Mouse (Mus musculus): ENCODE data around the gene Ccdc62. TPM values are rescaled to one million over a fixed set of nuclear protein-coding genes. Genes with fewer than 3 reads are reported as not detected.
A peak's percentile ranks its signal among the peaks of the same experiment; 100 is the strongest.

The Ccdc62 gene
- polyA plus RNA-seq, 1 experiment from 2014 or later = 6.8 TPM

- no peaks in the 10 kb centered on the region for H3K4me1 ChIP-seq (ENCODE audit: insufficient read depth, low read length)
- no peaks in the 10 kb centered on the region for H3K27me3 ChIP-seq (ENCODE audit: insufficient read depth, low read length)
- H3K9me3 ChIP-seq (ENCODE audit: low read length) = no peaks in the 10 kb centered on the region
- H3K4me3 ChIP-seq (ENCODE audit: low read length) = no peak overlapping the region
- 59% methylated on average over 8 of the region's 8 CpGs for WGBS
- H3K36me3 ChIP-seq (ENCODE audit: insufficient read depth, low read length) = no peaks in the 10 kb centered on the region
- no peak overlapping the region for H3K9ac ChIP-seq (replicated peaks; ENCODE audit: low read length)
- H3K27ac ChIP-seq (ENCODE audit: low read length) = no peak overlapping the region
- ATAC-seq (ENCODE audit: low FRiP score, low TSS enrichment) = no peak
- H3K4me2 ChIP-seq (replicated peaks; ENCODE audit: low read depth, low read length) = no peak overlapping the region
Measured at GRCm38 (mm10) chr5:123960129-123960528, 29.6 kb downstream of the Ccdc62 start.

GRCm38 (mm10) chr5:123961046-123961445, 30.6 kb downstream of the Ccdc62 start:
- WGBS = 82% methylated on average over 12 of the region's 12 CpGs

GRCm38 (mm10) chr5:123964208-123964607, 33.7 kb downstream of the Ccdc62 start:
- H3K4me2 ChIP-seq (replicated peaks; ENCODE audit: low read depth, low read length) = no peak overlapping the region
- no peak overlapping the region for H3K9ac ChIP-seq (replicated peaks; ENCODE audit: low read length)
- H3K36me3 ChIP-seq (ENCODE audit: insufficient read depth, low read length) = no peaks in the 10 kb centered on the region
- H3K4me3 ChIP-seq (ENCODE audit: low read length) = no peak overlapping the region
- H3K27me3 ChIP-seq (ENCODE audit: insufficient read depth, low read length) = no peaks in the 10 kb centered on the region
- 0 out of 2 replicates have a peak, but pooled peaks cover 4% of the 10 kb centered on the region for H3K4me1 ChIP-seq (ENCODE audit: insufficient read depth, low read length)
- no peak for ATAC-seq (ENCODE audit: low FRiP score, low TSS enrichment)
- WGBS = 88% methylated on average over 4 of the region's 4 CpGs
- H3K27ac ChIP-seq (ENCODE audit: low read length) = no peak overlapping the region
- H3K9me3 ChIP-seq (ENCODE audit: low read length) = no peaks in the 10 kb centered on the region

More at GRCm38 (mm10) chr5:123961046-123961445, 30.6 kb downstream of the Ccdc62 start:
- Histone ChIP-seq H3K4me2 (replicated peaks; ENCODE audit: low read depth, low read length) (no peak overlapping the region), H3K4me3 (ENCODE audit: low read length) (no peak overlapping the region), H3K27ac (ENCODE audit: low read length) (no peak overlapping the region), H3K36me3 (ENCODE audit: insufficient read depth, low read length) (no peaks in the 10 kb centered on the region), H3K9ac (replicated peaks; ENCODE audit: low read length) (no peak overlapping the region), H3K4me1 (ENCODE audit: insufficient read depth, low read length) (no peaks in the 10 kb centered on the region), H3K9me3 (ENCODE audit: low read length) (no peaks in the 10 kb centered on the region), H3K27me3 (ENCODE audit: insufficient read depth, low read length) (no peaks in the 10 kb centered on the region)
- no peak for ATAC-seq (ENCODE audit: low FRiP score, low TSS enrichment)

- WGBS = 85% methylated on average over 2 of the region's 2 CpGs
- H3K27ac ChIP-seq (ENCODE audit: low read length) = no peak overlapping the region
- H3K9ac ChIP-seq (replicated peaks; ENCODE audit: low read length) = no peak overlapping the region
- no peak for ATAC-seq (ENCODE audit: low FRiP score, low TSS enrichment)
- H3K36me3 ChIP-seq (ENCODE audit: insufficient read depth, low read length) = no peaks in the 10 kb centered on the region
- H3K4me3 ChIP-seq (ENCODE audit: low read length) = no peak overlapping the region
- H3K27me3 ChIP-seq (ENCODE audit: insufficient read depth, low read length) = no peaks in the 10 kb centered on the region
- 0 out of 2 replicates have a peak, but pooled peaks cover 4% of the 10 kb centered on the region for H3K4me1 ChIP-seq (ENCODE audit: insufficient read depth, low read length)
- H3K4me2 ChIP-seq (replicated peaks; ENCODE audit: low read depth, low read length) = no peak overlapping the region
- H3K9me3 ChIP-seq (ENCODE audit: low read length) = no peaks in the 10 kb centered on the region
Measured at GRCm38 (mm10) chr5:123966759-123967158, 36.3 kb downstream of the Ccdc62 start.

- H3K4me3 ChIP-seq (ENCODE audit: low read length) = no peak overlapping the region
- H3K9me3 ChIP-seq (ENCODE audit: low read length) = no peaks in the 10 kb centered on the region
- H3K4me1 ChIP-seq (ENCODE audit: insufficient read depth, low read length) = 0 out of 2 replicates have a peak, but pooled peaks cover 4% of the 10 kb centered on the region
- H3K27me3 ChIP-seq (ENCODE audit: insufficient read depth, low read length) = 0 out of 2 replicates have a peak, but pooled peaks cover 2% of the 10 kb centered on the region
- no peak overlapping the region for H3K9ac ChIP-seq (replicated peaks; ENCODE audit: low read length)
- H3K36me3 ChIP-seq (ENCODE audit: insufficient read depth, low read length) = no peaks in the 10 kb centered on the region
- no peak overlapping the region for H3K27ac ChIP-seq (ENCODE audit: low read length)
- no peak overlapping the region for H3K4me2 ChIP-seq (replicated peaks; ENCODE audit: low read depth, low read length)
- ATAC-seq (ENCODE audit: low FRiP score, low TSS enrichment) = no peak
- WGBS = 60% methylated on average over 5 of the region's 5 CpGs
Measured at GRCm38 (mm10) chr5:123968468-123968867, 38.0 kb downstream of the Ccdc62 start.

- no peaks in the 10 kb centered on the region for H3K9me3 ChIP-seq (ENCODE audit: low read length)
- no peak for ATAC-seq (ENCODE audit: low FRiP score, low TSS enrichment)
- H3K9ac ChIP-seq (replicated peaks; ENCODE audit: low read length) = no peak overlapping the region
- 54% methylated on average over 8 of the region's 8 CpGs for WGBS
- no peak overlapping the region for H3K4me2 ChIP-seq (replicated peaks; ENCODE audit: low read depth, low read length)
- H3K4me3 ChIP-seq (ENCODE audit: low read length) = no peak overlapping the region
- no peak overlapping the region for H3K27ac ChIP-seq (ENCODE audit: low read length)
- peaks cover 6% of the 10 kb centered on the region; the same call in 1 of the 2 replicates for H3K4me1 ChIP-seq (ENCODE audit: insufficient read depth, low read length)
- H3K36me3 ChIP-seq (ENCODE audit: insufficient read depth, low read length) = no peaks in the 10 kb centered on the region
- 0 out of 2 replicates have a peak, but pooled peaks cover 2% of the 10 kb centered on the region for H3K27me3 ChIP-seq (ENCODE audit: insufficient read depth, low read length)
Measured at GRCm38 (mm10) chr5:123969216-123969615, 38.7 kb downstream of the Ccdc62 start.

GRCm38 (mm10) chr5:123970576-123970975, 40.1 kb downstream of the Ccdc62 start:
- ATAC-seq (ENCODE audit: low FRiP score, low TSS enrichment) = no peak
- no peak overlapping the region for H3K27ac ChIP-seq (ENCODE audit: low read length)
- H3K4me2 ChIP-seq (replicated peaks; ENCODE audit: low read depth, low read length) = no peak overlapping the region
- no peaks in the 10 kb centered on the region for H3K9me3 ChIP-seq (ENCODE audit: low read length)
- H3K4me1 ChIP-seq (ENCODE audit: insufficient read depth, low read length) = peaks cover 18% of the 10 kb centered on the region
- 0 out of 2 replicates have a peak, but pooled peaks cover 2% of the 10 kb centered on the region for H3K27me3 ChIP-seq (ENCODE audit: insufficient read depth, low read length)
- H3K36me3 ChIP-seq (ENCODE audit: insufficient read depth, low read length) = no peaks in the 10 kb centered on the region
- H3K4me3 ChIP-seq (ENCODE audit: low read length) = no peak overlapping the region
- H3K9ac ChIP-seq (replicated peaks; ENCODE audit: low read length) = no peak overlapping the region
- WGBS = 89% methylated on average over 4 of the region's 4 CpGs

GRCm38 (mm10) chr5:123972453-123972852, 42.0 kb downstream of the Ccdc62 start:
- no peak for ATAC-seq (ENCODE audit: low FRiP score, low TSS enrichment)
- H3K27me3 ChIP-seq (ENCODE audit: insufficient read depth, low read length) = 0 out of 2 replicates have a peak, but pooled peaks cover 2% of the 10 kb centered on the region
- peaks cover 35% of the 10 kb centered on the region for H3K4me1 ChIP-seq (ENCODE audit: insufficient read depth, low read length)
- H3K9me3 ChIP-seq (ENCODE audit: low read length) = no peaks in the 10 kb centered on the region
- no peak overlapping the region for H3K4me2 ChIP-seq (replicated peaks; ENCODE audit: low read depth, low read length)
- no peak overlapping the region for H3K9ac ChIP-seq (replicated peaks; ENCODE audit: low read length)
- H3K4me3 ChIP-seq (ENCODE audit: low read length) = no peak overlapping the region
- no peak overlapping the region for H3K27ac ChIP-seq (ENCODE audit: low read length)
- 79% methylated on average over 6 of the region's 6 CpGs for whole genome bisulfite sequencing
- no peaks in the 10 kb centered on the region for H3K36me3 ChIP-seq (ENCODE audit: insufficient read depth, low read length)

- H3K9me3 ChIP-seq (ENCODE audit: low read length) = no peaks in the 10 kb centered on the region
- peak within 1 kb of the TSS; percentile 64 for H3K27ac ChIP-seq (ENCODE audit: low read length)
- peaks cover 45% of the 10 kb centered on the region for H3K4me1 ChIP-seq (ENCODE audit: insufficient read depth, low read length)
- peak; percentile 83 for ATAC-seq (ENCODE audit: low FRiP score, low TSS enrichment)
- 1% methylated on average over 75 of the region's 106 CpGs for WGBS
- H3K4me2 ChIP-seq (replicated peaks; ENCODE audit: low read depth, low read length) = peak within 1 kb of the TSS; percentile 89
- H3K9ac ChIP-seq (replicated peaks; ENCODE audit: low read length) = peak within 1 kb of the TSS; percentile 87
- H3K27me3 ChIP-seq (ENCODE audit: insufficient read depth, low read length) = 0 out of 2 replicates have a peak, but pooled peaks cover 2% of the 10 kb centered on the region
- H3K4me3 ChIP-seq (ENCODE audit: low read length) = peak within 1 kb of the TSS; percentile 77
- no peaks in the 10 kb centered on the region for H3K36me3 ChIP-seq (ENCODE audit: insufficient read depth, low read length)
Measured at GRCm38 (mm10) chr5:123973299-123974178, 43.1 kb downstream of the Ccdc62 start, which contains the start of gene Hip1r. TSS of gene Hip1r (plus strand) at chr5:123973628.

GRCm38 (mm10) chr5:123974179-123974485, 43.7 kb downstream of the Ccdc62 start:
- H3K36me3 ChIP-seq (ENCODE audit: insufficient read depth, low read length) = no peaks in the 10 kb centered on the region
- H3K4me2 ChIP-seq (replicated peaks; ENCODE audit: low read depth, low read length) = peak overlapping the region; percentile 89
- 0 out of 2 replicates have a peak, but pooled peaks cover 2% of the 10 kb centered on the region for H3K27me3 ChIP-seq (ENCODE audit: insufficient read depth, low read length)
- peak overlapping the region; percentile 87 for H3K9ac ChIP-seq (replicated peaks; ENCODE audit: low read length)
- no peak for ATAC-seq (ENCODE audit: low FRiP score, low TSS enrichment)
- peaks cover 44% of the 10 kb centered on the region for H3K4me1 ChIP-seq (ENCODE audit: insufficient read depth, low read length)
- no peaks in the 10 kb centered on the region for H3K9me3 ChIP-seq (ENCODE audit: low read length)
- H3K4me3 ChIP-seq (ENCODE audit: low read length) = peak overlapping the region; percentile 77
- WGBS = 0% methylated on average over 14 of the region's 14 CpGs
- H3K27ac ChIP-seq (ENCODE audit: low read length) = peak overlapping the region; percentile 64; the same call in 1 of the 2 replicates

Data from kidney, embryonic 16.5 days (tissue).